Mouse (Mus musculus): ENCODE results near the gene Dab1.

Dab1 gene

DNA sequence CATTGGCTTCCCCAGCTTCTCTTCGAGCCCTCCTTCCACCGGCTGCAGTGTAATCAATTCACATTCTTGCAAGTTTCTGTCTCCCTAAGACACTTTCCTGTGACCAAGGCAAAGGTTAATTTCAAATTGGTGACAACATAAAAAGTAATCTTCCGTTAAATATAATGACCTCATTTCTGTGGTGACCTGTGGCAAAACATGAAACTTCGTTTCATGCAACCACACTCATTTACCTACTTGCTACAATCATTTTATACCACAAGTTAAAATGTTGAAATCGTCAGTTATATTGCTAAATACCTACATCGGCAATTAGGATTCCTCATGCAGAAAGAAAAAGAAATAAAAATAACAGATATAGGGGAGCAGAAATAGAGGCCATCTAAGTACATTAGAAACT, 1048.9 kb downstream of the Dab1 start:
- no peak for DNase-seq (ENCODE audit: low spot score in 2 of 2)

DNA sequence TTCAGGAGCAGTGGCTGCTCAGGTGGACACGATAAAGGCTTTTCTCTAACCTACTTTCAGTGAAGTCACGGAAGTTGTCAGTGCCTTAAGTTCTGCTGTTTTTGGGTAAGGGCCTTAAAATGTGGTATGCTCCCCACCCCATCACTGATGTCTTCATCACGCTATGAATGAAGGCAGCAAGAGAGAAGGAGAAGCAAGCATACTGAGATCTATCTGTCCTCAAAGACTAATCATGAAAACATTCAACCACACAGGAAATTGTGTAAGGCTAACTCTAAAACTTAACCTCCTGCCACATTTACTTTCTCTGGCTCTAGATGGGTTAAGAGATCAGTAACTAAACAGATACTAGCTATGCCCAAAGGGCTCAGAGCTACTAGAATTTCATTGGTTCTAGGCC, 1050.2 kb downstream of the Dab1 start:
- no peak for DNase-seq (ENCODE audit: low spot score in 2 of 2)

DNA sequence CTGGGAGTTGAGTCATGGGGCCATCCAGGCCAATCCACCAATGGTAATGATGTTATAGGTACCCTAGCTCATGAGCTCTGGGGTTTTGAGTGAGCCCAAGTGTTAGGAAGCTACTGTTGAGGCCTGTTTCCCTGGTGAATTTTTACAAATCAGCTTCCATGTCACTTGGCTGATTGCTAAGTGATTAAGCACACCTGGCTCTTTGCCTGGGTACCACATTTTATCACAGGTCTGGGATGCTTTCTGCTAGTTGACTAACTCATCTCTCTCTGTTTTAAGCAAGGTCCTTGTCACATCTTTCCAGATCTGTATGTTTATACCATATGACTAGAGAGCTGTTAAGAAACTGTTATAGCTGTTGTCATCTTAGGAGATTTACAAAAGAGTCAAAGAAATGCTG, 1051.6 kb downstream of the Dab1 start:
- no peak for DNase-seq (ENCODE audit: low spot score in 2 of 2)

DNA sequence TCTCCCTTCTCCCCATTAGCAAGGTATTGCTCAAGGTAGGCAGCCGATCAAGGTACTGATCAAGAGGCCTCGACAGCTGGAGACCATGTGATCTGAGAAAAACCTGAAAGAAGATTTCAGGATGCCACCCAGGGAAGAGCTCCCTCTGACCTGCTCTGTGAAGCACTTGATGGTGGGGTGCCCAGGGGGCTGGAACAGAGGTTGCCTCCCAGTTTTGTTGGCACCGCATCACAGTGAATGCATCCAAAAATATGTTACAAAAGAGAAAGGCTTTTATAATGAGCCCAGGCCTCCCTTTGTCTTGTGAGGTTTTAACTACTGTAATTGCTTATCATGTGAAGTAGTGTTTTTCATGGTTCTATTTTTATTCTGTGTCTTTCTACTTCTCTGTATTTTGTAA, 1054.2 kb downstream of the Dab1 start:
- DNase-seq (ENCODE audit: low spot score in 2 of 2), result no peak

DNA sequence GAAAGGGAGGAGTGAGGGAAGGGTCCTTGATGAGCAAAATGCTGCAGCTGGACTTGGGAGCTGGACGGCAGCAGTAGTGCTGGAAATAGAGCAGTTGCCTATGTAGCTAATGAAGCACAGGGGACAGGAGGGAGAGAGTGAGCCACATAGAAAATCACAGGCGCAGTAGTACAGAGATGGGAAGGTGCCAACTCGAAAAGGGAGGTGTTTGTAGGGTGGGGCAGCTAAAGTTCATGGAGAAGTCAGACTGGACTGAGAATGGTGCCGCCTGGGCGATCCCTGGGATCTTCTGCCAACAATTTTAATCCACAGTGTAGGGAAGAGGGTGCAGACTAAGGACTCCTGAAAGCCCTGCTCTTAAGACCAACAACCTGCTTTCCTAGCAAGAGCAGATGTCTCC, 1055.5 kb downstream of the Dab1 start:
- DNase-seq (ENCODE audit: low spot score in 2 of 2), result no peak

DNA sequence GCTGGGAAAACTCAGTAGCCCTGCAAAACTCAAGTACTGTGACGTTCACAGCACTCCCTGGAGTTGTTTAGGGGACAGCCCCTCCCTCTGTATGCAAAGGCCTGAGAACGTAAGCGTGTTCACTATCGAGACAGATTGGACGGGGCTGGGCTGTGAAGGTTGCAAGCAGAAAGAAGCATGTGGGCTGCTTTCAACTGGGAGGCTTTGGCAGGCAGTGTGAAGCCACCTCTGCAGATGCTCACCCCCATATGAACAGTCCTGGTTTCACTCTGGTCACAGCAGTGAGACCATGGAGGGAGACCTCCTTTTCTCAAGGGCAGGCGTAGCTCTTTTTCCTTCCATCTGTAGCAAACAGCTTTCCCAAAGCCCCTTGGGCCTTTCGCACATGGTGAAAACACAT, 1059.1 kb downstream of the Dab1 start:
- no peak for DNase-seq (ENCODE audit: low spot score in 2 of 2)

DNA sequence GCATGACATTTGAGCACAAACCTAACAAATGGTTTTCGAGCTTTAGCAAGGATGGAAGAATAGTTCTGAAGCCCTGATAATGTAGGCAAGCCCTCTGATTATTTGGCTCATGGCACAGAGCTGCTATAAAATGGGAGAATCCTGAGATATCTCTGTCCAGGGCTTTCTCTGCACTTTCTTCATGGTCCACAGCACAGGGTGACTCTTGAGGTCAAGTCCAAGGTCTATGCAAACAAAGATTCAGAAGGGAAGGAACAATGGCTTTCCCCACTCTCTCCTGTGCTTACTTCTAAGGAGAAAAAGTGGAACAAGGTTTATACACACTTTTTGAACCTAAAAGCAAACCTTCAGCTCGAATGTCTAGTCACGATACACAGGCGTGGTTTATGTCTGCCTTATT, 1061.3 kb downstream of the Dab1 start:
- no peak for DNase-seq (ENCODE audit: low spot score in 2 of 2)

DNA sequence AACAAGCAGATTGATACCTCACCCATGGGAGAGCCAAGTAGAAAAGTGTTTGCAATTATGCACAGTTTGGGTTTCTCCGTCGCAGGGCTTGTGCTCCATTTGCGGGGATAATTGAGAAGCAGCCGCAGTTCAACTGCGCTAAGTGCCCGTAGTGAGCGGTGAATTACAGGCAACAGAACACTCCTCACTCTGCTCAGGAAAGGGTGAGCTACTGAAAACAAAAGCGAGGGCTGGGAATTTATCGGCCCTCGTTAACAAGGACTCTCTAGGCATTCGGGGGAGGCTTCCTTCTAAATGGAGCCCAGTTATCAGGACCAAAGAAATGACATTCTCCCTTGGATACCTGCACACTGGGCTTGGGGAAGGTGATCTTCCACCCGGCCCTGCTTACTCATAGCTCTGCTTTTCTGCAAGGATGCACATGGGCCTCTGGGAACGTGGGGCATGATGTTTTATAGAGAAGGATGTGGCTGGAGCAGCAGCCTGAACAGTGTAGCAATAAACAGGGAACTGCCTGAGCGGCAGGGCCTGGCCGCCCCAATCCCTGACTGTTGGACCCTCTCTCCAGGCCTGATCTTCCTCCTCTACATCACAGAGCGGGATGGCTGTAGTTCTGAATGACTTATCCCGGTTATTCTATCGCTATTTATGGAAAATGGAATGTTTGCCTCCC, 1067.1 kb downstream of the Dab1 start:
- DNase-seq (ENCODE audit: low spot score in 2 of 2), result no peak

DNA sequence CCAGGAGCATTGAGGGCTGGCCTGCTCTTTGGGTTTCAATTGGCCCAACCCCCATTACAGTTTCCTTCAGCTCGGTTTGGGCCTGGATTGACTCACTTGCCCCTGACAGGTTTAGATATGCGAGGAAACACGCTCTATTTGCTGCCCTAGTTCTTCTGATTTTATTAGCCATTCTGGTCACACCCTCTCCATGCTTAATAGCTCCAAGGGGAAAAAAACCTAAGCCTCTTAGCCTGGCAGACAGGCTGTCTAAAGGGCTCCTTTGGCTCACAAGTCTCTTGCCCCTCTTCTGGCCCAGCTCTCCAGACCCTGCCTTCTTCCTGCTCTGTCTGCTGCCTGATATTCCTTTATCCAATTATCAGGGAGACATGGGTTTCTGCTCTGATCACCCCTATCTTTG, 1069.9 kb downstream of the Dab1 start:
- no peak for DNase-seq (ENCODE audit: low spot score in 2 of 2)

DNA sequence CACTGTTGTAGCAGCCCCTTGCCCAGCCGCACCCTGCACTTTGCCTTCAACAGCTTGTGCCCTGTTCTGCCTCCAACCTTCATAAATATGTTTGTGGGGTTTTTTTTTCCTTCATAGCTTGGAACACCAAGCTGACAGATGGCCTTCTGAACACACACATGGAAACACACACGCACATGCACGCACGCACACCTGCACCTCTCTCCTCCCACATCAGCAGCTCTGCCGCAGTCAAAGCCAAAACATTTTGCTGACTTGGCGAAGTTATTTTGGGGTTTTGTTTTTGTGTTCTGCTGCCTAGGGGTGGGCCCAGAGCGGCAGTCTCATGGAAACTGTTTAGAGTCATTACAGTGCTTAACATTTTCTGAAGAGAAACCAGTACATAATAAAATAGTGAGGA, 1071.9 kb downstream of the Dab1 start:
- DNase-seq (ENCODE audit: low spot score in 2 of 2), result no peak

DNA sequence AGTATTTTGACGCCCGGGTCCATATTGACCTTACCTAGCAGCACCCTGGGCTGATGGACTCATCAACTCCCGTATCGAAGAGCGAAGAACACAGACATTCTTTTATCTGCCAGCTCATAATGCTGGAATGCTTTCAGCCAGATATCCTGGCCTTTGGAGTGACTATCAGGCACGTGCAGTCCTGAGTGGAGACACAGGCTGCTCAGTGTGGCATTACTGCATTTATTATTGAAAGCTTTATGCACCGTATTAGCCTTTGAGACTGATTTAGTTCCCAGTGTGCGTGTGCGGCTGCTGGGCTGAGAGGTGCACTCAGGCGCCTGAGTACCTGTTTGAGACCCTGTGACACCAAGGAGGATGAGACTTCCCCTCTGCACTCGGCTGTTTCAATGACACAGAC, 1075.0 kb downstream of the Dab1 start:
- DNase-seq (ENCODE audit: low spot score in 2 of 2), result no peak

DNA sequence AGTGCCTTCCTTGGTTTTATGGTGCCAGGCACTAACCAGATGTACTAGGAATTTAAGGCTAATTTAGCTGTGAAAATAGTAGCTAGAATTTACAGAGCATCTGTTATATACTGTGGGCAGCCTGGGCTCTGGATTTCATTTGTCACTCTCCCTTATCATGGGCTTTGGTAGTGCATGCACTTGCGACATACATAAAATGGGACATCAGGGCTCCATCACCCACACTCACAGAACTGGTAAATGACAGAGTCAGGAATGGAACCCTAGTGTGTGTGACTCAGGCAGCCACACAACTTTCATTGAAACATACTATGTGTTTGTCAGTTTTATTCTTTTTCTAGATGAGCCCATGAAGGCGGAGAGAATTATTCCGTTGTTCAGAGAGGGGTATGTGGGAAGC, 1077.4 kb downstream of the Dab1 start:
- no peak for DNase-seq (ENCODE audit: low spot score in 2 of 2)

DNA sequence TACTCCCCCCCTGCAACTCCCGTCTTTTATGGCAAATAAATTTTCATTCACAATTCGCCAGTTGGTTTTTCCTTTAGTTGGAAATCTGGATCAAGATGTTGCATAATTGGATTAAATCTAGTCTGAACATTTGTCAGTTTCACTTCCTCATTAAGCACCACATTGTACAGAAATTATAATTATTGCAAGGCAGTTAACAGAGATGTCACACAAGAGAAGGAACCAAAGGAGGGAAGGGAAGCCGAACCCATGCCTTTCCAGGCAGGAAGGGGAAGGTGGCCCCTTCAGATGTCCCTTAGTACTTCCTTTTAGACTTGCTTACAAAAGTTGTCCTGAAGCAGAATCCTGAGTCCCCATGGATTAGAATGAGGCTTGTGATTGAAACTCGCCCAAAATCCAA, 1078.5 kb downstream of the Dab1 start:
- no peak for DNase-seq (ENCODE audit: low spot score in 2 of 2)

DNA sequence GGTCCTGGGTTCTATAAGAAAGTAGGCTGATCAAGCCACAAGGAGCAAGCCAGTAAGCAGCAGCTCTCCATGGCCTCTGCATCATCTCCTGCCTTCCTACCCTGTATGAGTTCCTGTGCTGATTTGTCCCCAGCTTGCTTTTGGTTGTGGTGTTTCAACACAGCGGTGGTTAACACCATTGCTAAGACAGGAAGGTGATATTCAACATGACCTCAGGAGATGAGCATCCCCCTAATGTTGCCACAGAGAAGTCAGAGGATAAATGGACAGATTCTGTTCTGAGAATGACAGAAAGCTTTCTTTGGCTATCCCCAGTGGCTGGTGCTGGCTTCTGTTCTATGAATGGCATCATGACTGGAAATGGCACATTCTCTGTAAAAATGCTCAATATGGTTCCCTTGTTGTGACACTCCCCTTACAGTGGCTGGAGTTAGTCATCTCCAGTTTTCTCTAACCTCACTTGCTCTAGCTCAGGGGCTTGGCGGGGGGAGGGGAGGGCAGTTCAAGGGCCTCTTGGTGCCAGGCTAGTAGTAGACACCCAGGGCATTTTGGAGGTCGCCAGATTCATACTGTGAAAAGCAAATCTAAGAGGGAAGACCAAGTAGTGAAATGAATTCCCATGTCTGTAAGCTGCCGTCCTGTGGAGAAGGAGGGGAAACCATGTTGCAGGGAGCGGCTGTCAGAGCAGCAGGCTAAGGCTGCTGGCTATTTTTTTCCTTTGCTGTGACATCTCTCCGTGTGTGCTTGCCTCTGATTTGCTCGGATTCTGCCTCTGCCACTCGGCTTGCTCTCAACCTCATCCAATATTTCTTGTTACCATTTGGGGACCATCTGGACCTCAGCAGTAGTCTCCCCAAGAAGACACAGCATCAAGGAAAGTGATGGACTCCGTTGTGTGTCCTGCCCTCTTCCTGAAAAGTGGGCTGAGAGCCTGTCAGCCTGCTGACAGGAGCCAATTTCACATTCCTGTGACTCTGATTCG, 1086.8 kb downstream of the Dab1 start:
- DNase-seq (ENCODE audit: low spot score in 2 of 2), result no peak

DNA sequence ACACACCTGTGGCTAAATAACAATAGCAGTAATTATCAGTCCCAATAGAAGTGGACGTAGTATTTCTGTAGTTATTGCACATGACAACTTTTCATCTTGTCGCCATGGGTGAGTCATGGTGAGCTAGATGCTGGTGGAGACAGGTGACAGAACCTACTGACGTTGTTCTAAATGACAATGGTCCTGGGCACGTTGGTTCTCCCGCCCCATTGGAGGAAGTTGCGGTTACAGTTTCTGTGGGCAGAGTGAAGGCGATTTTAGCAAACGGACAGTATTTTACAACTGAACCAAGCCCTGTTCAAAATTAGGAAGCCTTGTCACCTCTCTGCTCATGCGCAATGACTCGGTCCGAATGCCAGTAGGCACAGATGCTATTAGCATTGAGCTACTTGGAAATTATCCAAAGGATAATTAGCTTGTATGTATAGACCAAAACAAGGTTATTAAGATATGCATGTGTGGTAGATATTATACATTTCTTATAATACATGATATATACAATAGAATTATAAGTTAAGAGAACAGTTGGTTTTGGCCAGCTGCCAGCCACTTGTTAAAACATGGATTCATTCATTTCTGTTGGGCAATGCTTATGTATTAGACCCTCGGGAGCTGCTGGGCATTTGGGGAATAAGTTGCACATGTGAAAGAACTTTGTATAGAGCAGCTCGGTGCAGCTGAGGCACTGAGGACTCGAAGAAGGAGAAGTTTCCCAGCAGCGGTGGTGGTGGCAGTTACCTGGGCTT, 1093.4 kb downstream of the Dab1 start:
- DNase-seq (ENCODE audit: low spot score in 2 of 2), result no peak

DNA sequence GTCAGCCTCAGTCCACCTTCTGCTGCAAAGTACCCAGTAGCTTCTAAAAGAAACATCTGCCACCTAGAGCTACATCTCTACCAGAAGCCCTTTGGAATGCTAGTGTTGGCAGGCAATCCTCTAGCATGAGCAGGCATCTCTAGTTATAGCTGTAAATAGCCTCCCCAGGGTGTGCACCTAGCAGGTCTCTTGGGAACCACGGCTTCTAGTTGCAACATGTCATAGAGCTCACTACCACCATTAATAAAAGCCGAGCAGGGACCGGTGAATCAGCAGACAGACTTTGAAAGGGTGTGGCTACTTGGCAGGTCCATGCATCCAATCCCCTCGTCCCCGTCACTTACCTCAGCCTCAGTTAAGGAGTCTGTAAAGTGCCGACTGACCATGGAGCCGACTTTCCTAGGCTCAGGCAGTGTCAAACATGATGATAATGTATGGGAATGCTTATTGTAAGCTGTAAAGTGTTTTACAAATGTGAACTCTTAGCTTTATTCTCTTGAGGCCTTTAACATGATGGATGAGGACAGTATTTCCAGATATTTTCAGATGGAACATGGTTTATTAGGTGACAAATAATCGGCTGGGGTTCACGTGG, 1095.9 kb downstream of the Dab1 start:
- DNase-seq (ENCODE audit: low spot score in 2 of 2), result no peak

DNA sequence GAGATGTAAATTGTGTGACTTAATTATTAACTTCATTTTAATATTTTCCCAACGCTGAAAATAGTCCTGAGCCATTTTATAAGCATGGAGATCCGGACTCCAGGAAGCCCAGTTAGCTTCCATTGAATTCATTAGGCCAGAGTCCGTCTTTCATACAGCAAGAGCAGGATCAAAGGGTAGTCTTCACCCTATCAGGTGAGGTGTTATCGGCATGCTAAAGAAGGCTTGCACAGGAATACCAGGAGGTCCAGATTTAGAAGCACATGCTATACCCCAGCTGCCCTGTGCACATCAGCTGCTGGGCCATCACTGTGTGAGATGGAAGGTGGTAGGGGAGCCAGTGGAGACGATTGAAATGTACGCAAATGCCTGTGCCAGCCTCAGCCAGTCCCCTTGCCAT, 1096.7 kb downstream of the Dab1 start:
- DNase-seq (ENCODE audit: low spot score in 2 of 2), result no peak

DNA sequence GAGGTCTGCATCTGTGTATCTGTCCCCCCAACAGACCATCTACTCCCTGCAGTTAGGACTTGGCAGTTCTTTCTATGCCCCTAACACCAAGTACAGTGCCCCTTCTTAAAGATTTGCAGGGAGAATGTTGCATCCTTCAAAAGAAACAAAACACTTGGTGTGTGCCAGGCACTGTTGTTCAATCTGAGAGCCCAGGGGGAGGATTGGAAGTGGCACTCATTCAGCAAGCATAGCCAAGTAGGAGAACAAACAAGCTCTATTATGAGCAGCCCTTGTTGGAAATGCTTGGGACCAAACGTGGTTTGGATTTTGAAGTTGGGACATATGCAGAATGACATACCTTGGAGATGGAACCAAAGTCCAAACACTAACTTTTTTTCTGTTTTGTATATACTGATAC, 1097.3 kb downstream of the Dab1 start:
- DNase-seq (ENCODE audit: low spot score in 2 of 2), result no peak

DNA sequence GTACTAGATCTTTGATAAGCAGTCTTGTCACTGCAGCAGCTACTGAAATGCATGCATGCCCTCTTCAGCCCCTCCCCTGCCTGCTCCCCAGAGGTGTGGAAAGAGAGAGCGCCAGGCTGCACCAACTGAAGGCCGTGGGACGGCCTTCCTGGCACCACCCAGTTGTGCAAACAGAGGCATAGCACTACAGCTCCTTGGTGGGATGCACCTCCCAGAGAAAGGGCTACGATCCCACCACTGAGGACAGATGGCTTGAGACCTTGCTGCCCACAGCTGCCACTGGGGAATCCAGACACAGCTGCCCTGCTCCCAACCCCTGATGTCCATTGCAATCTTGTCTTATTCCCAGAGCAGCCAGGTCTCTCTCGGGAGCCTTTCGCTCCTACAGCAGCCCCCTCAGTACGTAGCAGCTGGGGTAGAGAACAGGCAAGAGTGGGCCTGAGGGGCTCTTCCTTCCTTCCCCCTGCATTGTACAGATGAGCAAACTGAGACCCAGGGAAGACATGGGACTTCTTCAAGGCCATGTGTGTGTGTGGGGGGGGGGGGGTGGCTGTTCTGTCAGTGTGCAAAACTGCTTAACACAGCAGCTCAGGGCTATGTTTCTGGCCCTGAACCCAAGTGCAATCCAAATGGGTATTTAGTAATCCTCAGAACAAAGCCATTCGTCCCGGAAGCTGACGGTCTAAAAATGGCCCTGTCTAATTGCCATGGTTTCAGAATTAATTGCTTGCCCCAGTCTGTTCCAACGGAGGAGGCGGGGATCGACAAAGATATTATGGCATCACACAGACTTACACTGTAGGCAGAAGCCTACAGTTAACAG, 1100.0 kb downstream of the Dab1 start:
- no peak for DNase-seq (ENCODE audit: low spot score in 2 of 2)

DNA sequence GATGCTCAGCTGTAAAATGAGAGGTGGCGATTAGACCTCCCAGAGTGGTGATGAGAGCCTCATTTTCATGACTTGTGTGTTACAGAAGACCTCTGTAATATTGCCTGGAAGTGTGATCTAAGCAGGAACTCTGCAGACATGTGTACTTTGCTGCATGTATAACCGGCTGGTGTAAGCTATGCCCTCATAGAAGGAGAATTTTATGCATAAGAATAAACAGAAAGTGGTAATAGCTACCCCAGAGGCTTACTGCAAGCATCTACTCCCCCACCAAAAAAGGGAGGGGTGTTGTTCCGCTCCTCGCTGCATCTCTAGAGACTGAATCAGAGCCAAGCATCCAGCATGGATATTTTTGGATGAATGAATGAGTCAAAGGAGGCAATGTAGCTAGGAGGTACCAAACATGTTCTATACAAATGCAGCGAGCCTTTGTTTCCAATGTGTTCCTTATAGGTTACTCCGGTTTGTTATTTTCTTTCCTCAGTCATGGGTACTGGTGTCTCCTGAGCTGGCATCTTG, 1104.4 kb downstream of the Dab1 start:
- no peak for DNase-seq (ENCODE audit: low spot score in 2 of 2)

DNA sequence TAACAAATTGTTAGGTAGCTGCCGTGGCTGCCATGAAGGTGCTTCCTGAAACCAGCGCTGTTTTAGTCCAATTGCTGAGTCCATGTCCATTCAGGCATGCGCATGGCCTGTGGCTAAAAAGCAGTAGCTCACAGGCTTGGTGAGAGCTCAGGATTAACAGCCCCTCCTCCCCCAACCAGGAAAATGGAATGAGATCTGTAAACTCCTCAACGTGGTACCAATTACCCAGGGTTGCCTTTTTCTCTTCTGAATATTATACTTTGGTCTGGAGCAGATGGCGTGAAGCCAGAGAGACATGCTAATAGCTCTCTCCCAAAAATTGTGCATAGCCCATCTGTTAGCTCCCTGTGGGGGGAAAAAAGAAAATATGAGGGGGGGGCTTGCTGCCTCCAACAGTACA, 1105.1 kb downstream of the Dab1 start:
- DNase-seq (ENCODE audit: low spot score in 2 of 2), result no peak
